Mouse (Mus musculus) CH12.LX (cell line): ENCODE data around the gene Rplp2. TPM values are rescaled to one million over a fixed set of nuclear protein-coding genes. Genes with fewer than 3 reads are reported as not detected.

ENCODE experiments used
- DNase-seq: peaks from one replicate; pipeline ENCODE4 v3.0.0-alpha.2; 2013; ENCODE audit errors: extremely low read depth
- H3K27ac ChIP-seq: 2 replicates; pipeline ENCODE4 v1.5.1; 2012; ENCODE audit warnings: low read depth, mild to moderate bottlenecking, control low read depth, moderate library complexity; ENCODE audit not compliant: insufficient read depth
- H3K27me3 ChIP-seq: replicated peaks from 2 replicates; pipeline ENCODE3; 2012; ENCODE audit warnings: inconsistent platforms
- H3K36me3 ChIP-seq, 2 experiments: replicated peaks in 1 of 2; 2 replicates each; pipeline versions ENCODE3 to v1.6.1; 2012; ENCODE audit warnings: inconsistent platforms in 1 of 2, low read length in 1 of 2, mild to moderate bottlenecking in 1 of 2, mixed read lengths in 1 of 2, moderate library complexity in 1 of 2; ENCODE audit not compliant: control insufficient read depth in 1 of 2, insufficient read depth in 1 of 2
- H3K4me1 ChIP-seq, 2 experiments: 2 replicates each; pipeline ENCODE4 v1.6.1; 2012; ENCODE audit warnings: inconsistent platforms in 1 of 2, moderate library complexity in 1 of 2; ENCODE audit not compliant: insufficient read depth in 2 of 2, control insufficient read depth in 1 of 2
- H3K4me2 ChIP-seq: 2 replicates; pipeline ENCODE4 v1.6.1; 2012; ENCODE audit warnings: low read depth, mild to moderate bottlenecking, control low read depth; ENCODE audit not compliant: poor library complexity, insufficient read depth, severe bottlenecking
- H3K4me3 ChIP-seq, 3 experiments: fragments of 150-350 bp in 1 of 3; sonication (generic) in 1 of 3; replicated peaks in 1 of 3; 2 replicates each; pipeline versions ENCODE3 to v1.5.1; 2011 to 2012; ENCODE audit warnings: low read depth in 2 of 3, low read length in 2 of 3, mild to moderate bottlenecking in 2 of 3, moderate library complexity in 2 of 3, control low read depth in 1 of 3, improper control_type of control experiment in 1 of 3, inconsistent platforms in 1 of 3, mixed read lengths in 1 of 3; ENCODE audit not compliant: poor library complexity in 1 of 3
- H3K79me2 ChIP-seq: replicated peaks from 2 replicates; pipeline ENCODE4 v1.6.1; 2012; ENCODE audit warnings: mild to moderate bottlenecking, moderate library complexity; ENCODE audit not compliant: control insufficient read depth, poor library complexity, insufficient read depth, severe bottlenecking; ENCODE audit errors: extremely low read depth
- H3K9ac ChIP-seq: 2 replicates; pipeline ENCODE4 v1.6.1; 2012; ENCODE audit warnings: low read depth, mild to moderate bottlenecking, control low read depth, moderate library complexity; ENCODE audit not compliant: insufficient read depth
- H3K9me3 ChIP-seq: replicated peaks from 2 replicates; pipeline ENCODE3; 2012; ENCODE audit warnings: low read length, inconsistent platforms, mixed read lengths
- CHD2 ChIP-seq: IDR thresholded peaks from 2 replicates; pipeline ENCODE4 v1.6.1; 2011; ENCODE audit warnings: low read length, improper control_type of control experiment
- CTCF ChIP-seq, 2 experiments: IDR thresholded peaks in 1 of 2; conservative IDR thresholded peaks in 1 of 2; 2 replicates each; pipeline ENCODE4 v1.5.1; 2011 to 2012; ENCODE audit warnings: low read depth in 2 of 2, low read length in 2 of 2, improper control_type of control experiment in 1 of 2, inconsistent platforms in 1 of 2, mild to moderate bottlenecking in 1 of 2, moderate library complexity in 1 of 2
- ELF1 ChIP-seq: IDR thresholded peaks from 2 replicates; pipeline ENCODE4 v1.6.1; 2014; ENCODE audit warnings: low read depth, mild to moderate bottlenecking, inconsistent platforms, low read length, improper control_type of control experiment
- ETS1 ChIP-seq: conservative IDR thresholded peaks from 2 replicates; pipeline ENCODE4 v1.6.1; 2012; ENCODE audit warnings: low read depth, mild to moderate bottlenecking, inconsistent platforms, low read length, improper control_type of control experiment, moderate library complexity
- HCFC1 ChIP-seq: IDR thresholded peaks from 2 replicates; pipeline ENCODE4 v1.6.1; 2012; ENCODE audit warnings: low read depth, mild to moderate bottlenecking, inconsistent platforms, low read length, improper control_type of control experiment
- IRF4 ChIP-seq: IDR thresholded peaks from 2 replicates; pipeline ENCODE4 v1.6.1; 2014; ENCODE audit warnings: low read depth, mild to moderate bottlenecking, inconsistent platforms, low read length, improper control_type of control experiment
- MAX ChIP-seq: IDR thresholded peaks from 2 replicates; pipeline ENCODE4 v1.6.1; 2011; ENCODE audit warnings: low read length, improper control_type of control experiment
- MAZ ChIP-seq: IDR thresholded peaks from 2 replicates; pipeline ENCODE4 v1.6.1; 2012; ENCODE audit warnings: low read depth, mild to moderate bottlenecking, inconsistent platforms, low read length, improper control_type of control experiment, moderate library complexity
- MEF2A ChIP-seq: IDR thresholded peaks from 2 replicates; pipeline ENCODE4 v1.6.1; 2014; ENCODE audit warnings: low read depth, mild to moderate bottlenecking, inconsistent platforms, low read length, improper control_type of control experiment, borderline replicate concordance
- MYC ChIP-seq: IDR thresholded peaks from 2 replicates; pipeline ENCODE4 v1.6.1; 2011; ENCODE audit warnings: low read depth, mild to moderate bottlenecking, improper control_type of control experiment, low read length
- NELFE ChIP-seq: IDR thresholded peaks from 2 replicates; pipeline ENCODE4 v1.6.1; 2011; ENCODE audit warnings: low read depth, low read length, improper control_type of control experiment
- NRF1 ChIP-seq: IDR thresholded peaks from 2 replicates; pipeline ENCODE4 v1.6.1; 2014; ENCODE audit warnings: low read depth, mild to moderate bottlenecking, inconsistent platforms, low read length, improper control_type of control experiment, moderate library complexity
- PAX5 ChIP-seq: IDR thresholded peaks from 2 replicates; pipeline ENCODE4 v1.6.1; 2012; ENCODE audit warnings: low read length, inconsistent platforms, mixed read lengths
- POLR2A ChIP-seq: IDR thresholded peaks from 2 replicates; pipeline ENCODE4 v1.6.1; 2011; ENCODE audit warnings: low read depth, mild to moderate bottlenecking, improper control_type of control experiment, low read length
- SIN3A ChIP-seq: IDR thresholded peaks from 2 replicates; pipeline ENCODE4 v1.6.1; 2012; ENCODE audit warnings: low read length, improper control_type of control experiment, inconsistent platforms
- TBP ChIP-seq: conservative IDR thresholded peaks from 2 replicates; pipeline ENCODE4 v1.6.1; 2011; ENCODE audit warnings: low read depth, low read length, improper control_type of control experiment
- TCF12 ChIP-seq: IDR thresholded peaks from 2 replicates; pipeline ENCODE4 v1.6.1; 2014; ENCODE audit warnings: low read depth, mild to moderate bottlenecking, inconsistent platforms, low read length, improper control_type of control experiment
- UBTF ChIP-seq: IDR thresholded peaks from 2 replicates; pipeline ENCODE4 v1.6.1; 2012; ENCODE audit warnings: low read depth, mild to moderate bottlenecking, inconsistent platforms, low read length, improper control_type of control experiment, moderate library complexity
- USF1 ChIP-seq: IDR thresholded peaks from 2 replicates; pipeline ENCODE4 v1.6.1; 2014; ENCODE audit warnings: low read depth, mild to moderate bottlenecking, inconsistent platforms, low read length, improper control_type of control experiment
- USF2 ChIP-seq: conservative IDR thresholded peaks from 2 replicates; pipeline ENCODE4 v1.6.1; 2011; ENCODE audit warnings: low read depth, low read length, improper control_type of control experiment
- ZC3H11A ChIP-seq: IDR thresholded peaks from 2 replicates; pipeline ENCODE4 v1.6.1; 2012; ENCODE audit warnings: low read depth, mild to moderate bottlenecking, inconsistent platforms, low read length, improper control_type of control experiment
- ZKSCAN1 ChIP-seq: IDR thresholded peaks from 2 replicates; pipeline ENCODE4 v1.6.1; 2012; ENCODE audit warnings: low read depth, inconsistent platforms, low read length, improper control_type of control experiment, borderline replicate concordance
- ZMIZ1 ChIP-seq: IDR thresholded peaks from 2 replicates; pipeline ENCODE4 v1.6.1; 2012; ENCODE audit warnings: low read depth, mild to moderate bottlenecking, inconsistent platforms, low read length, improper control_type of control experiment
- ZNF384 ChIP-seq: IDR thresholded peaks from 2 replicates; pipeline ENCODE4 v1.6.1; 2012; ENCODE audit warnings: low read depth, low read length, improper control_type of control experiment, inconsistent platforms
- dilution Hi-C: fragments of 300-500 bp; cut with MboI; formaldehyde crosslinking; loops from 2 replicates; pipeline ENCODE4 v1.14.3; 2020; ENCODE audit warnings: low sequenced_read_pairs; ENCODE audit not compliant: extremely low pct_unique_long_range_greater_than_20kb, extremely low pct_ligation_motif_present
- in situ Hi-C: fragments of 300-500 bp; cut with MboI; formaldehyde crosslinking; loops from 3 replicates; pipeline ENCODE4 v1.14.3; 2019; ENCODE audit warnings: low sequenced_read_pairs, low pct_ligation_motif_present, low pct_unique_long_range_greater_than_20kb, mixed read lengths
- polyA plus RNA-seq: library from polyadenylated mRNA; unstranded; fragments of >175 nt; gene quantifications from 2 replicates; pipeline ENCODE4 v1.2.1, GENCODE M21; 2012; ENCODE audit warnings: low read depth; ENCODE audit not compliant: insufficient read length
- total RNA-seq, 2 experiments: library from RNA; depleted of rRNA; stranded (reverse); fragments of 300-350 nt in 1 of 2; fragments of >200 nt in 1 of 2; gene quantifications; 2 replicates each; pipeline ENCODE4 v1.2.3; 2012 to 2014

Gene Rplp2
- total and polyA plus RNA-seq, 3 experiments, result 791 to 3,416 (median 2,025) TPM

DNA sequence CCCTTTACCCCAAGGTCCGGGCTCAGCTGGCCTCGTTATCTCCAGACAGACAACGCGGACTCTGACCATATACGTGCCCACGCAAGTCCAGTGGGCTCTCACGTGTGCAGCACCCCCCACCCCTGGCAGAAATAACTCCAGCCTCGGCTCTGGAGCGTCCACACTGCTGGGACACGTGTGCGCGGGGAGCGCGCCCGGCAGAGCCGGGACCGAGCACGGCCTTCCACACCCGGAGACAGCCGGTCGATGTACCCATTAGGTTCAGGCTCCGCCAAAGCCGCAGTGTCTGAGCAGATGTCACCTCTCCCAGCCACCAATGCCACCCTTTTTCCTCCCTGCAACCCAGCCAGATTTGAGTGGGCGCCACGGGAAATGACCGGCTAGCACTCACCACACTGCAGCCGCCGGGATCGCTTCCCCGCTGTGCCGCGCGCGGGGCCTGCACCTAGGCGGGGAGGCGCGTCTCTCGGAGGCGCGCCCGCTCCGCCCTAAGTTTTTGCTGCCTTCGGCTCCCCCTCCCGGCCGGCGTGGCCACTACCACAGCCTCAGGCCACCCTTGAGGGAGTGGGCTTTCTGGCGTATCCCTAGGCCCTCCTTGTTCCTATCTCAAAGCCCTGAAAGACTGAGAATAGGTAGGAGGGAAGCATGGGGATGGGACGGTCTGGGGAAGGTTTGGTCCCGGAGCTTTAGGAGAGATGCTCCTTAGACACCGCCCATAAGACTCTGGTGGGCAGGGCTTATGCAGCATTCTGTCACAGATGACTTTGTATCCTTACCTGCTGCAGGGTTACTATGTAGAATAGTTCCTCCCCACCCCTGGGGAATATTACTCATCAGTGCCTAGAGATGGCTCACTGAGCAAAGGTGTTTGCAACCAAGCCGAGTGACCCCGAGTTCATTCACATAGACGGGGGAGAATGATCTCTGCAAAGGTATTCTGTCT, 9.7 kb upstream of the Rplp2 start, which contains the start of gene Slc25a22 (continued):
- TF ChIP-seq TBP (no peak), USF2 (no peak), ZC3H11A (no peak), POLR2A (peak; percentile 77), NELFE (peak; percentile 59), MAZ (peak; percentile 76; the same call in 1 of the 2 replicates), HCFC1 (0 out of 2 replicates have a peak, but pooled peaks have one; percentile 35), ELF1 (no peak), CTCF (conservative IDR thresholded peaks at IDR 0.05 in 1 of 2, IDR thresholded peaks at IDR 0.05 in 1 of 2; ENCODE audit: low read depth in 2 of 2, low read length in 2 of 2) (peak in 1 of 2 experiments; percentile 76; a peak in 2 of 4 replicates), SIN3A (peak; percentile 76; the same call in 1 of the 2 replicates), NRF1 (peak; percentile 37; the same call in 1 of the 2 replicates)

DNA sequence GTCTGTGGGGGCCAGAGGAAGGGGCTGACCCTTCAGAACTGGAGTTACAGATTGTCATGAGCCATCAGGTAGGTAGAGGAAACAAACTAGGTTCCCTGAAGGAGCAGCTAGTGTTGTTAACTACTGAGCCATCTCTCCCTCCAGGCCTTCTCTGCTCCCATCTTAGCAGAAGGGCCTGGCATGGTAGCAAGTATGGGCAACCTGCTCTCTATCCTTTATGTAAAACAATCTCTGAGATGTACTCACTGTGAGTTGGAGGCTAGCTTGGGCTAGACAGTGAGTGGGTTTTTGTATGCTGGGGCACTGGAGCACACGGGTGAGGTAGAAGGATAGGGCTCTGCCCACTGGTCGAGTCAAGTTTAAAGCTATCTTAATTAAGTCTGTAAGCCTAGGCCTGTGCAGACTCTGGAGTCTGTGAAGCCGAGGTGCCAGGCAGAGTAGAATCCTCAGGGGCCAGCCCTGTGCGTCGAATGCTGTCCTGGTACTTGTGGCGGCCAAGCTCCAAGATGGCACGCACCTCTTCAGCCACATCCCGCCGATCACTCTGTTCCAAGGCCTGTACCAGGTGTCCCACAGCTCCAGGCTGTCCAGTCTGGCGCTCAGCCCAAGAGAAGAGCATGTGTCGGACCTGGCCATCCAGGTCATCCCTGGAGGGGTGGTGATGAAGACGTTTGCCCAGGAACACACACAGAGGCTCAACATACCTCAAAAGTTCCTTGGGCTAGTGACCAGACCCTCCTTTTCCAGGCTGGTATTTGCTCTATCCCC, 8.8 kb upstream of the Rplp2 start:
- Histone ChIP-seq H3K36me3 (peaks cover 50 to 60% of the 10 kb centered on the region in 2 experiments), H3K4me2 (no peak overlapping the region), H3K27ac (0 out of 2 replicates have a peak overlapping the region, but pooled peaks have one; percentile 3)
- TF ChIP-seq NRF1, result no peak
- no peak for TF ChIP-seq ETS1
- TF ChIP-seq ZKSCAN1, result no peak
- no peak for TF ChIP-seq UBTF
- TF ChIP-seq TCF12, result no peak
- no peak for TF ChIP-seq MAX
- no peak for TF ChIP-seq CHD2
- TF ChIP-seq PAX5, result no peak
- no peak for TF ChIP-seq ELF1
- no peak for TF ChIP-seq USF1
- TF ChIP-seq SIN3A, result no peak
- no peak for TF ChIP-seq ZNF384
- TF ChIP-seq MEF2A, result no peak
- no peak for TF ChIP-seq IRF4
- no peak for TF ChIP-seq ZMIZ1
- TF ChIP-seq ZC3H11A, result no peak
- TF ChIP-seq MYC, result no peak
- TF ChIP-seq, all 38 proteins: peak for 0
- Histone ChIP-seq H3K27me3 (no peaks in the 10 kb centered on the region), H3K9me3 (no peaks in the 10 kb centered on the region), H3K9ac (no peak overlapping the region), H3K79me2 (peaks cover 21% of the 10 kb centered on the region), H3K4me3 (no peak overlapping the region), H3K4me1 (peaks cover 32 to 64% of the 10 kb centered on the region in 2 experiments)
- dilution Hi-C loops (no loop called here), in situ Hi-C loops (no loop called here)
- DNase-seq, result no peak
